Comparison of ENCODE assay signal across 28 mouse cellular contexts in the genomic region with DNA sequence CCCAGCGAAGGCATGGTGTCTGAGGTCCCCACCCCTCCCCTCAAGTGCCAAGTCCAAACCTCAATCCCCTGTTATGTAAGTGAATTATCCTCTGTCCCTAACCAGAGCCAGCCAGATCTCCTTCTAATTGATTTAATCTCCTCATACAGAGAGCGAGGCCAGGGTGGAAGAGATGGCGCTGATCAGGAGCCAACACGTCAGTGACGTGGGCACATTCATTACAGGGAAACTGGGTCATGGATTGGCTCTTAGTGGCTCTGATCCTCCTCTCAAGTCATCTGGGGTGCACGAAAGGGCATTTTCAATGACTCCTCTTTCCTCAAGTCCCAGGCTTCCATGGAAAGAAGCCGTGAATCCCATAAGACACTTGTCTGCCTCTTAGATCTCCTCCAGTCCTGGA. TPM values are rescaled to one million over a fixed set of nuclear protein-coding genes. Genes with fewer than 3 reads are reported as not detected.
"Had no signal": no experiment of that assay in that cellular context is flagged by ENCODE, and none has a peak within 500 bp of the region (broad histone marks: within the 10 kb centered on the region; RNA-seq: fewer than 3 reads in every experiment).

No protein-coding gene starts in this region.

- DNase-seq: cerebellum, adult 8-10 months; cerebellum, adult 9-10 months; cerebellum, adult 9-11 months; cerebellum, postnatal 10 days; cerebellum, postnatal 14 days; cerebellum, postnatal 25 days; cerebellum, postnatal 36 days; embryo, embryonic 11 days; forebrain, postnatal 0 days; gastrocnemius, postnatal 10 days; gastrocnemius, postnatal 25 days; gastrocnemius, postnatal 36 days; heart, adult 11 months; heart, adult 18-20 months; heart, adult 2 months had no signal

- ATAC-seq: forebrain, embryonic 13.5 days; forebrain, embryonic 14.5 days; forebrain, embryonic 15.5 days; forebrain, embryonic 16.5 days; forebrain, postnatal 0 days had no signal

- H3K4me3 ChIP-seq: embryonic facial prominence, embryonic 10.5 days; embryonic facial prominence, embryonic 12.5 days; embryonic facial prominence, embryonic 13.5 days; embryonic facial prominence, embryonic 15.5 days; erythroblast, embryonic 14.5 days; forebrain, embryonic 10.5 days; forebrain, embryonic 12.5 days; forebrain, embryonic 13.5 days; forebrain, embryonic 15.5 days; heart, adult 2 months had no signal

- H3K27ac ChIP-seq: embryonic facial prominence, embryonic 10.5 days; embryonic facial prominence, embryonic 12.5 days; embryonic facial prominence, embryonic 13.5 days; embryonic facial prominence, embryonic 15.5 days; forebrain, embryonic 10.5 days; forebrain, embryonic 12.5 days; forebrain, embryonic 13.5 days; forebrain, embryonic 15.5 days; heart, adult 2 months had no signal

RNA-seq across cellular contexts. Expression of gene Tpbgl, which starts 17.8 kb away (rescaled TPM):
- total RNA-seq: common myeloid progenitor, adult 5-6 weeks; granulocyte monocyte progenitor cell, adult 5-6 weeks had no signal
